Mouse (Mus musculus) midbrain, embryonic 14.5 days (tissue): ENCODE measurements at regions not wholly inside any gene's neighbourhood (a gene's known extent, or its start where the extent isn't known, plus 50 kb on each side); places are given as distances from the start of the nearest gene placed in this dataset.

Experiments
- ATAC-seq: fragments of 200-750 bp; cut with Nextera tagmentation; 2 replicates; pipeline ENCODE4 v1.8.0; 2017; ENCODE audit warnings: moderate number of reproducible peaks, moderate library complexity; ENCODE audit not compliant: low FRiP score, low TSS enrichment
- DNase-seq: peaks from one replicate; pipeline ENCODE4 v3.0.0-alpha.2; 2015
- H3K27ac ChIP-seq: fragments of 300-500 bp; sonication (generic); replicated peaks from 2 replicates; pipeline ENCODE4 v1.5.1; 2014; ENCODE audit warnings: mild to moderate bottlenecking, low read depth, low read length, moderate library complexity
- H3K27me3 ChIP-seq: fragments of 300-500 bp; sonication (generic); 2 replicates; pipeline ENCODE4 v1.6.1; 2014; ENCODE audit warnings: low read length, control low read depth, mixed read lengths; ENCODE audit not compliant: control insufficient read depth, insufficient read depth
- H3K36me3 ChIP-seq: fragments of 300-500 bp; sonication (generic); 2 replicates; pipeline ENCODE4 v1.6.1; 2014; ENCODE audit warnings: low read length, control low read depth; ENCODE audit not compliant: control insufficient read depth, insufficient read depth
- H3K4me1 ChIP-seq: fragments of 300-500 bp; sonication (generic); 2 replicates; pipeline ENCODE4 v1.6.1; 2014; ENCODE audit warnings: mild to moderate bottlenecking, antibody characterized with exemption, low read length, control low read depth; ENCODE audit not compliant: control insufficient read depth, insufficient read depth
- H3K4me2 ChIP-seq: fragments of 300-500 bp; sonication (generic); 2 replicates; pipeline ENCODE4 v1.6.1; 2014; ENCODE audit warnings: mild to moderate bottlenecking, low read length, moderate library complexity
- H3K4me3 ChIP-seq: fragments of 300-500 bp; sonication (generic); replicated peaks from 2 replicates; pipeline ENCODE4 v1.5.1; 2014; ENCODE audit warnings: low read depth, low read length
- H3K9ac ChIP-seq: fragments of 300-500 bp; sonication (generic); replicated peaks from 2 replicates; pipeline ENCODE4 v1.6.1; 2014; ENCODE audit warnings: mild to moderate bottlenecking, low read length, moderate library complexity
- H3K9me3 ChIP-seq: fragments of 300-500 bp; sonication (generic); 2 replicates; pipeline ENCODE4 v1.6.1; 2016; ENCODE audit warnings: low read length, control low read depth, mixed read lengths; ENCODE audit not compliant: control insufficient read depth
- WGBS: fragments of 180-500 bp; shearing (Covaris S2); extraction: QIAGEN DNeasy Blood & Tissue Kit; methylation state at CpG from one replicate; pipeline ENCODE4 v1.1.7; 2014; 5-methylcytosine and 5-hydroxymethylcytosine counted together

DNA sequence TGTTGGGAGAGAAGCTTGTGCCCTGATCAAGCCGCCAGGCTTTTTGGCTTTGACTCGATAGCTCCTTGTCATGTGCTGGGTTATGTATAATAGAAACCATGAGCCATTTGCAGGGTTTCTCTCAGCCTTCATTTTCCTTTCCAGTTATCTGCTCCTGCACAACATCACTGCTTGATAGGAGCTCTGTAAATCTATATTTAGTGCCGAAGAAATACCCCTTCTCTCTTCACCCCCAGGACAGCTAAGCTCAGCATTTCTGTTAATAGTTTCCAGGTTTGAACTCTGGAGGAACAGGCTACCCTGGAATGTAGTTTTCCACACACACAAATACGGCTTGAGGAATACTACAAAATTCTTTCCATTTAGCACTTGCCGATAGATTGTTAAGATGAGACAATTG, 267.4 kb downstream of the Fign start:
- DNase-seq = no peak
- Histone ChIP-seq H3K4me2 (no peak overlapping the region), H3K27ac (no peak overlapping the region), H3K9me3 (no peaks in the 10 kb centered on the region), H3K36me3 (no peaks in the 10 kb centered on the region), H3K4me3 (no peak overlapping the region), H3K9ac (no peak overlapping the region), H3K27me3 (no peaks in the 10 kb centered on the region), H3K4me1 (no peaks in the 10 kb centered on the region)
- 89% methylated on average over 5 of the region's 5 CpGs for WGBS
- ATAC-seq = no peak

DNA sequence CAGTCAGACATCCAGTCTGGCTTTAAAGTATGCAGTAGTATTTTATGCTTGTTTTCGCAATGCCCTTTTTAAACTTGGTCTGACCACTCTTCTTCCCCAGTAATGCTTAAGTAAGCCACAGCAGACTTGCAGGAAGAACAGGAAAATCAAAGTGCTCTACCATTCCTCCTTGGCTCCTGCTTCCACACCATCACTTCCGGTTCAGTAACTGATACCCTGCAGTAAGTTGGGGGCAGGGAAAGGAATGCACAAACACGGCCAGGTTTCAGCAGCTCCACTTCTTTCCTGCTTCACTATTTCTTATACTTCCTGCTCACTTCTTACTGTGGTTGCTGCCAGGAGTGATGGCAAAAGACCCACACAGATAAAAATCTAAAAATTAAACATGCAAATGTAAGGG, 269.2 kb downstream of the Fign start:
- H3K4me1 ChIP-seq = no peaks in the 10 kb centered on the region
- H3K27me3 ChIP-seq = no peaks in the 10 kb centered on the region
- no peak overlapping the region for H3K4me2 ChIP-seq
- no peak overlapping the region for H3K4me3 ChIP-seq
- WGBS = 79% methylated on average over 3 of the region's 3 CpGs
- H3K9me3 ChIP-seq = no peaks in the 10 kb centered on the region
- H3K9ac ChIP-seq = no peak overlapping the region
- no peaks in the 10 kb centered on the region for H3K36me3 ChIP-seq
- no peak overlapping the region for H3K27ac ChIP-seq
- ATAC-seq (no peak), DNase-seq (no peak)

DNA sequence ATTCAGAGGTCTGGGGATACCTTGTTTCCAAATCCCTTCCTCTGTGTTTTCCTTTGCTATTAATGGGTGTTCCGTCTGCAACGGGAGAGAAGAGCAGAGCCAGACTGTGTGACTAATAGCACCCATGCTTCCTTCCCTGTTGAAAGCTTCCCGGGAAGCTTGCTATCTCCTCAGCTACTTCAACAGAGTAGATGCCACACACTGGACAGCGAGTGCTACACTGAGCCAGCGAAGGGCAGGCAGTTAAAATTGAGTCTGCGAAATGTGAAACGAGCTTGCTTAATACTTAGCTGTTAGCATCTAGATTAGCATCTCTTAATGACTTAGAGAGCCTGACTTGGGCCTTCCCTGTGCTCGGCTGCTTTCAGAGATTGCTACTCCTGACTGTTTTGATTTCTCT, 278.4 kb downstream of the Fign start:
- peak; percentile 38 for DNase-seq
- Histone ChIP-seq H3K36me3 (no peaks in the 10 kb centered on the region), H3K27me3 (no peaks in the 10 kb centered on the region), H3K9ac (no peak overlapping the region), H3K4me1 (0 out of 2 replicates have a peak, but pooled peaks cover 6% of the 10 kb centered on the region), H3K4me2 (peak overlapping the region; percentile 31), H3K9me3 (no peaks in the 10 kb centered on the region), H3K27ac (0 out of 2 replicates have a peak overlapping the region, but pooled peaks have one; percentile 32), H3K4me3 (no peak overlapping the region)
- ATAC-seq = no peak; the same call in 1 of the 2 replicates
- 21% methylated on average over 8 of the region's 8 CpGs for WGBS
